Comparison of ENCODE assay signal across 8 mouse cellular contexts in genomic region chr2:153610426-153611240, GRCm38 (mm10). TPM values are rescaled to one million over a fixed set of nuclear protein-coding genes. Genes with fewer than 3 reads are reported as not detected.
DNase-seq lines count a peak whose midpoint lies in the region; ATAC-seq lines count a peak whose summit lies in the region.

No protein-coding gene starts in this region.

- H3K4me2 ChIP-seq in heart, embryonic 16.5 days (ENCODE audit: low read depth, low read length), result 0 out of 2 replicates have a peak overlapping the region, but pooled peaks have one; percentile 12
- no peak overlapping the region for H3K4me2 ChIP-seq in forebrain, embryonic 11.5 days (ENCODE audit: low read depth, low read length, severe bottlenecking)

- peak overlapping the region; percentile 69 for H3K9ac ChIP-seq in heart, embryonic 16.5 days (ENCODE audit: low read length)
- peak overlapping the region; percentile 53 for H3K9ac ChIP-seq in forebrain, embryonic 11.5 days (ENCODE audit: low read length)

- DNase-seq in heart, postnatal 36 days, result no peak
- DNase-seq in ZHBTc4 (ENCODE audit: low read depth, low spot score), result peak; percentile 63
- DNase-seq in forebrain, embryonic 11.5 days (ENCODE audit: low spot score), result peak; percentile 62
- peak; percentile 62 for DNase-seq in limb, embryonic 10.5 days (ENCODE audit: low spot score)
- peak; percentile 61 for DNase-seq in neural tube, embryonic 10.5 days (ENCODE audit: extremely low spot score, low spot score)
- DNase-seq in urinary bladder, postnatal 4 days (ENCODE audit: low spot score in 2 of 2), result no peak
- DNase-seq in gastrocnemius, postnatal 36 days, result no peak

- H3K9me3 ChIP-seq in heart, embryonic 16.5 days (replicated peaks; ENCODE audit: control insufficient read depth, low read length), result no peaks in the 10 kb centered on the region
- no peaks in the 10 kb centered on the region for H3K9me3 ChIP-seq in forebrain, embryonic 11.5 days (ENCODE audit: control insufficient read depth, low read length)
- H3K9me3 ChIP-seq in limb, embryonic 10.5 days (replicated peaks), result no peaks in the 10 kb centered on the region

- H3K27me3 ChIP-seq in heart, embryonic 16.5 days (ENCODE audit: control insufficient read depth, insufficient read depth, low read length), result no peaks in the 10 kb centered on the region
- no peaks in the 10 kb centered on the region for H3K27me3 ChIP-seq in forebrain, embryonic 11.5 days (ENCODE audit: control insufficient read depth, insufficient read depth, low read length)
- no peaks in the 10 kb centered on the region for H3K27me3 ChIP-seq in limb, embryonic 10.5 days (ENCODE audit: low read depth, poor library complexity, severe bottlenecking)

- peaks cover 35% of the 10 kb centered on the region for H3K4me1 ChIP-seq in heart, embryonic 16.5 days (ENCODE audit: control insufficient read depth, insufficient read depth, low read length)
- peaks cover 10% of the 10 kb centered on the region for H3K4me1 ChIP-seq in forebrain, embryonic 11.5 days (replicated peaks; ENCODE audit: control insufficient read depth, insufficient read depth, low read length)
- H3K4me1 ChIP-seq in limb, embryonic 10.5 days, result peaks cover 21% of the 10 kb centered on the region

- intact Hi-C loops in heart, postnatal 36 days (cut with DNase I), result no loop called here
- intact Hi-C loops in gastrocnemius, postnatal 36 days (cut with DNase I), result no loop called here

- peak; percentile 42 for ATAC-seq in heart, embryonic 16.5 days (replicated peaks; ENCODE audit: extremely low read depth, insufficient read depth, low FRiP score)
- ATAC-seq in forebrain, embryonic 11.5 days (replicated peaks; ENCODE audit: low FRiP score), result peak; percentile 43

- no peak overlapping the region for H3K4me3 ChIP-seq in heart, embryonic 16.5 days (ENCODE audit: low read length)
- no peak overlapping the region for H3K4me3 ChIP-seq in forebrain, embryonic 11.5 days (ENCODE audit: low read depth, low read length)
- H3K4me3 ChIP-seq in limb, embryonic 10.5 days, result 0 out of 2 replicates have a peak overlapping the region, but pooled peaks have one; percentile 8

- 15% methylated on average over 13 of the region's 14 CpGs for WGBS in heart, embryonic 16.5 days
- 16% methylated on average over 14 of the region's 14 CpGs for WGBS in forebrain, embryonic 11.5 days
- 27% methylated on average over 14 of the region's 14 CpGs for WGBS in limb, embryonic 10.5 days

- H3K27ac ChIP-seq in heart, embryonic 16.5 days (ENCODE audit: low read length), result peak overlapping the region; percentile 86
- peak overlapping the region; percentile 44; the same call in 1 of the 2 replicates for H3K27ac ChIP-seq in forebrain, embryonic 11.5 days (ENCODE audit: low read depth, low read length)
- H3K27ac ChIP-seq in limb, embryonic 10.5 days, result peak overlapping the region; percentile 87

- peaks cover 3% of the 10 kb centered on the region; the same call in 1 of the 2 replicates for H3K36me3 ChIP-seq in heart, embryonic 16.5 days (ENCODE audit: control insufficient read depth, insufficient read depth)
- H3K36me3 ChIP-seq in forebrain, embryonic 11.5 days (ENCODE audit: control insufficient read depth, insufficient read depth, low read length), result no peaks in the 10 kb centered on the region
- no peaks in the 10 kb centered on the region for H3K36me3 ChIP-seq in limb, embryonic 10.5 days

RNA-seq across cellular contexts. Expression of gene Commd7, which starts 21.9 kb away (rescaled TPM):
- polyA plus RNA-seq in heart, embryonic 16.5 days (2015; fragmentation: Nextera tagmentation; extraction: Ambion mirVana), result 57.3 and 58.5 TPM in 2 replicates
- 10 to 100 TPM; 11.0 to 12.2 TPM for total RNA-seq in heart, postnatal 36 days (2021)
- polyA plus RNA-seq in forebrain, embryonic 11.5 days (2014; fragmentation: Nextera tagmentation; extraction: Ambion mirVana), result 56.8 and 60.9 TPM in 2 replicates
- polyA plus RNA-seq in limb, embryonic 10.5 days (2016; fragmentation: Nextera tagmentation; extraction: Ambion mirVana), result 73.9 and 74.4 TPM in 2 replicates
- total RNA-seq in gastrocnemius, postnatal 36 days (2021), result 10 to 100 TPM in 1 of 2 experiments, 1 to 10 TPM in 1; 9.9 to 10.3 TPM

RNA-seq across cellular contexts. Expression of gene Dnmt3b, which starts 38.6 kb away (rescaled TPM):
- polyA plus RNA-seq in heart, embryonic 16.5 days (2015; fragmentation: Nextera tagmentation; extraction: Ambion mirVana), result 7.5 and 8.1 TPM in 2 replicates
- total RNA-seq in heart, postnatal 36 days (2021), result 1 to 10 TPM; 1.1 to 1.2 TPM
- polyA plus RNA-seq in forebrain, embryonic 11.5 days (2014; fragmentation: Nextera tagmentation; extraction: Ambion mirVana), result 14.3 and 18.0 TPM in 2 replicates
- polyA plus RNA-seq in limb, embryonic 10.5 days (2016; fragmentation: Nextera tagmentation; extraction: Ambion mirVana), result 26.1 and 26.2 TPM in 2 replicates
- total RNA-seq in gastrocnemius, postnatal 36 days (2021), result under 1 TPM; 0.35 to 0.56 TPM

Comparison
In these comparisons a context has a peak if more than half of its experiments do, and no peak if none do; other contexts are left out.
1. DNase-seq: peak in ZHBTc4 (single experiment), forebrain, embryonic 11.5 days (single experiment), limb, embryonic 10.5 days (single experiment) and neural tube, embryonic 10.5 days (single experiment); none in heart, postnatal 36 days (0 of 2), urinary bladder, postnatal 4 days (0 of 2) and gastrocnemius, postnatal 36 days (0 of 2).
2. Peak in every context shown above with its lines, with median percentiles within 50 percentile points of each other: H3K27ac ChIP-seq.